Mouse (Mus musculus): ENCODE data around the gene Cinp.
"Not testable (repeated sequence)": the region's sequence is repeated elsewhere in the genome, so short reads cannot be mapped to it uniquely, and the experiment has no call there.

Gene Cinp

GRCm38 (mm10) chr12:110858681-110859080, 30.3 kb downstream of the Cinp start:
- not testable (repeated sequence) for DNase-seq

DNA sequence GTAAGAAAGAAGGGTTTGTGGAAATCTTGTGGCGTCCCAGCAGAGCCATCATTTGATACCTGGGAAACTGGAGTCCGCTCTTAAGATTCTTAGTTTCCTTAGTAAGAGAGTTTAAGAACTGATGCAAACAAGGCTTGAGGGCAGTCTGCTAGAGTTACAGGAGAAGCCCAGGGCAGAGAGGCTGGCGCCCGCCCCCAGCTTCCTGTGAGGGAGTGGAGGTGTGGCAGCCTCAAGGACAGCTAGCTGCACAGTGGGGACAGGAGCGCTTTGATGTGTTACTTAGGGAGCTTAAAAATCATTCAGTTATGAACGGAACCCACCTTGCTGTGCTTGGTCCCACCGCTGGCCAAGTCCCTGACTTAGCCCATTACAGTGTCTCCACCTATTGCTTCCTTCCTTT, 31.7 kb downstream of the Cinp start:
- no peak for DNase-seq

DNA sequence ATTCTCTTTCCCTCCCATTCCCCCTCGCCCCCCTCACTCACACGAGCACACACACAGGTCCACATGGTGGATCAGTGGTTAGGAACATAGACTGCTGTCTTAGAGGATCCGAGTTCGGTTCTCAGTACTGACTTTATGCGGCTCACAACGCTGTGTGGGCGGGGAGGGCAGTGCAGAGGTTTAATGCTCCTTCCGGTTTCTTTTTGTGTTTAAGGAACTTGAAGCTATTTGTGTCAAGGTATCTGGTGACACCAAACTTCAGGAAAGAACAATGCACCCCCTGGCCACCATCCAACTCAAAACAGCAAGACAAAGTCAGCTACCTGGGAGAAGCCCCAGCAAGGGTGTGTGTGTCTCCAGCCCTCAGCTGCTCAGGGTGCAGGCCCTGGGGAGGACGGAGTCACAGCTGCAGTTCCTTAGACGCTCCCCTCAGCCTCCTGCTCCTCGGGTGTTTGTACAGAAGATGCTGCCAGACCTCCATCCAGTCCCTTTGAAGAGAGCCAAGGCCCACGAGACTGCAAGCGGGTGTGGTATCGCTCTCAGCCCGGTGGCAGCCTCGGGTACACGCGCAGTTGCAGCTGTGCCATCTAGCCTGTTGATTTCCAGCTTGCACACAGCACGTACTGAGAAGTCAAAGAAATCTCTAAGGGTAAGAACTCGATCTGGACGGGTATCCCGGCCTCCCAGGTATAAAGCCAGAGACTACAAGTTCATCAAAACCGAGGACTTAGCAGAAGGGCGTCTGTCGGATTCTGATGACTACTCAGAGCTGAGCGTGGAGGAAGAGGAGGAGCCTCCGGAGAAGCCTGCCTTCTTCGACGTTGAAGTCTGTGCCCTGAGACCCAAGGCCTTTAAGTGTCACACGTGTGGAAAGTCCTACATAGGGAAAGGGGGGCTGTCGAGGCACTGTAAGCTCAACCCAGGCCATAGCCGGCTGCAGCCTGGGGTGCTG, 33.9 kb downstream of the Cinp start:
- no peak for DNase-seq

DNA sequence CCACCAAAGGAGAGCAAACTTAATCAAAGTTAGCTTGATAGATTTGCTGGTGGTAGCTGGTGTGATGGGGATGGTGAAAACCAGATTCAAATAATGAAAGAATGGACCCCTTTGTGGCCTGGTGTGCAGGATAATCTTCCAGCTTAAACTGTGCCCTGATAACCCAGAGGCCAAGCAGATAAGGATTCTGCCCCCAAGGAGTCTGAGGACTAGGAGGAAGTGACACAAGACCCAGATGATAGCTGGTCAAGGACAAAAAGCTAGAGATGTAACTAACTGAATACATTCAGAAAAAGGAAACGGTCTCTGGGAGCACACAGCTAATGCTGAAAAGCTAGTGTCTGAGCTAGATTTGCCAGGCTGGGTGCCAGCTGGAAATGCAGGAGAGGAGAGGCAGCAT, 37.0 kb downstream of the Cinp start:
- no peak for DNase-seq

DNA sequence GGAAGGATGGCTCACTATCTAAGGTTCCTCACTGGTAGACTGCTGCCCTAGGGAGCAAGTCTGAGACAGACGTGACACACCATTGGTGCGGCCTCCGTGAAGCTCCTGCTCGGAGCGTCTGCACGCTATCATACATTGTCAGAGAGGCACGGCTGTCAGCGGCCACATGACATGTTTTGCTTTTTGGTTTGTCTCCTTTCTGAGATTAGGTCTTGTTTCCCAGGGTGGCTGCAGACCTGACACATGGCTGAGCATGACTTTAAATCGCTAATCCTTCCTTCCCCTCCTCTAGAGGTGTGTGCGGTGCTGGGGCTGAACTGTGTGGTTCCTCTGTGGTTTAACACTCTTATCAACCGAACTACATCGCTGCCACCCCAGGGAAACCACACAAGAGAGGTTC, 37.5 kb downstream of the Cinp start:
- DNase-seq: no peak

DNA sequence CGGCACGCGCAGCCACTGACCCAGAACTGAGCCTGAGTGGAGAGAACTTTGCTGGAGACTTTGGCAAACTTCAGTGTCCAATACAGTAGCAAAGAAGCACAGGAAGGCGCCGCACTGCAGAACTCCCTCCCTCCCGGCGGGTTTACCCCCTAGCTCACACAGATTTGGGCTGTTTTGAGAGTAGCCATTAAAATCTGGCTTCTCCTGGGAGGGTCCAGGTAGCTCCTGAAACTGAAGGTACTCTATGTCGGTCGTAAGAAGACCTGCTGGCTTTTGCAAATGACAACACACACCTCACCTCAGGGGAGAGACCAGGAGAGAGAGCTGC, 38.1 kb downstream of the Cinp start:
- DNase-seq: no peak

GRCm38 (mm10) chr12:110850010-110850928, 38.7 kb downstream of the Cinp start, which contains the start of gene Zfp839:
Gene Zfp839, plus strand, starts transcription at chr12:110850253.
- peak; percentile 92 for DNase-seq

GRCm38 (mm10) chr12:110846191-110846765, 42.7 kb downstream of the Cinp start:
- DNase-seq: peak; percentile 9

DNA sequence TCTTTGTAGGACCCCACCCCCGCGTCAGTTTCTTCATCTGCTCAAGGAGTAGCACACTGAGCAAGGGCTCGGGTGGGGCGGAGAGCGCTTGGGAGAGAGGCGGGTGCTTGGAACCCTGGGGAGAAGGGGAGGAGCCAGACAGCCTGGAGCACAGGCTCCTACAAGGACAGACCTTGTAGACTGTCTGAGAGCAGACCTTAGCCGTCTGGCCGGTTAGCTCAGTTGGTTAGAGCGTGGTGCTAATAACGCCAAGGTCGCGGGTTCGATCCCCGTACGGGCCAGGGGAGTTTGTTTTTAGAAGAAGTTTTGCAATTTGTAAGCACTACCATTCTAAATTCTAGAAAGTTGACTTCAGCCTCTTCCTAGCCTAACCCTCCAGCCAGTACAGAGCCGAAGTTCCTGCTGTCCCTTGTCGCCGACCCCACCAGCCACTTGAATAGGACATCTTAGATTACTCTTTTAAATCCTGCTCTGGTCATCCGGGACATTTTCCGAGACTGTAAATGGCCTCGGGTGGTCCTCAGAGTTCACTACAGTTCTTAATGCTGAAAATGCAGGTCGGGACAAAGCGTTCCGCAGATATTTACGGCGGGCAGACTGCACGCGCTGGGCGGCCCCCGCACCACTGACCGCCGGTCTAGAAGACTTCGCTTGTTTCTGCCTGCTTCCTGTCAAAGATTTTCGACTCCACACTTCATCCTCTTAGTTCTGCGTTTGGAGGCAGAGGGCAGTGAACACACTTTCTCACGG, 43.6 kb downstream of the Cinp start:
- DNase-seq: peak; percentile 97

DNA sequence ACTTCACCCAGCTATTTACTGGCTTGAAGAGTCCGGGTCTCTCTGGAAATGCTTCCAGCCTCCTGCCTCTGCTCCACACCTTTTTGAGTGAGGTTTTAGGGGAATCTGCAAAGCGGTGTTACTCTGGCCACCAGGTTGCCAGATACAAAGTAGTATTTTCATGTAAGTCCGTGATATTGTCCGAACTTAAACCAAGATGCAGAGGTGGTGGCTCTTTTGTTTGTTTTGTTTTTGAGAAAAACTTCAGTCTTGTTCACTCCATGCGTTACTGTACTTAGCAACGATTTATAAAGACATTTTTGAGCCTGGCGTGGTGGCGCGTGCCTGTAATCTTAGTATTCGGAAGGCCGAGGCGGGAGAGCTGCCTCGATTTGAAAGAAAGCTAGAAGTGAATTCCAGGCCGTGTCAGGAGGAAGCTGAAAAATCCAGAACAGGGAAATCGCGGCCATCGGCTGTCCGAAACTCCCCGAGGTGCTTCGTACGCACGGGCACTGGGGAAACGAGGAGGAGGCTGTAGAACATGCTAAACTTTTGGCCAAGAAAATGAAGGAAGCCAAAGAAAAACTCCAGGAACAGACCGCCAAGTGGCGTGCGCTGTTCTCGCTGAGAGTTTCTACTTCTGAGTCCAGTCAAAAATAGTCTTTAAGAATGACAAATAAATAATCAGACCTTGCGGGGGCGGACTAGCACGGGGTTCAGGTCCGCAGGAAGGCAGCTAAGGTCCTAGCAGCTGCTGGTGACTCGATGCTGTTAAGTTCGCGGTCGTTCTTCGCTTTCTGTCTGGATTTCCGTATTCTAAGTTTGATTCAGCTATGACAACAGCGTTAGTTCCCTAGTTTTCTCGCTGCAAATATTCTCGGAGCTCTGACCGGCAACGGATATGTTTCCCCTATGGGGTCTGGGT, 44.5 kb downstream of the Cinp start:
- DNase-seq: peak; percentile 63

- DNase-seq: peak; percentile 92
Observed at GRCm38 (mm10) chr12:110843194-110844048, 45.5 kb downstream of the Cinp start.

GRCm38 (mm10) chr12:110841731-110842493, 47.0 kb downstream of the Cinp start:
- no peak for DNase-seq

DNA sequence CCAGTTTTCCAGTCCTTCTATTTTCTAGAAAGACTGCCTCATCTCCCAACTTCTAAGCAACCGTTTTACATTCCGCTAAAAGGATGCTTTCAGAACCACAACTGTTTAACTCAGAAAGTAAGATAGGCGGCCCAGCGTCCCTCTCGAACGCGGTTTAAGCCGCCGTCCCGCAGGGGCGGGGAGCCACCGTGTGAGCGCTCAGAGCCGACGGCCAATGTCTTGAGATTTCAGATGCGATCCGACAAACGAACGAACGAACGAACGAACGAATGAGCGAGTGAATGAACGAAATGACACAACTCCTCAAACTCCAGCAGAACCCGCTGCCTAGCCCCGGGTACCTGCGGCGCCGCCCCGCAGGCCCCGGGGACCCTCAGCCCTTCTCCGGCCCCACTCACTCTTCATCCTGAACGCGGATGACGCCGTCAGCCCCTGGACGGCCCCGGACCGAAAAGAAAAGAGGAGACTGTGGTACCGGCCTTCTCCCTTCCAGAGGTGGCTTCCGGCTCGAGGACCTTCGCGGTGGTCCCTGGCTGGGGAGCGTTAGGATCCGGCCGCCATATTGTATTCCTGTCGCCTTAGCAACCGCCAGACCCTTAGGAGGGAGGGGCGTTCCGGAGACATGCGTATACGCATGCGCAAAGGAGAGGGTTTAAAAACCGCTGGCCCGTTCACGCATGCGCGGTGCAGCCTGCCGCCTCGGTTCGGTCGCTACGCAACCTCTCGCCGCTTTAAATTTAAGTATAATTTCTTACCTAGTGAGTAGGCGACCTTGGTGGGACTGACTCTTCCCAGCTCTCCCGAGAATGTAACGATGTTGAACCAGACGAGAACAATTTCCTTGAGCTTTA, 48.4 kb downstream of the Cinp start, which contains the start of gene Mok:
Gene Mok, minus strand, starts transcription at position 592 of the 851 bp plus-strand sequence.
- DNase-seq: peak; percentile 96

DNA sequence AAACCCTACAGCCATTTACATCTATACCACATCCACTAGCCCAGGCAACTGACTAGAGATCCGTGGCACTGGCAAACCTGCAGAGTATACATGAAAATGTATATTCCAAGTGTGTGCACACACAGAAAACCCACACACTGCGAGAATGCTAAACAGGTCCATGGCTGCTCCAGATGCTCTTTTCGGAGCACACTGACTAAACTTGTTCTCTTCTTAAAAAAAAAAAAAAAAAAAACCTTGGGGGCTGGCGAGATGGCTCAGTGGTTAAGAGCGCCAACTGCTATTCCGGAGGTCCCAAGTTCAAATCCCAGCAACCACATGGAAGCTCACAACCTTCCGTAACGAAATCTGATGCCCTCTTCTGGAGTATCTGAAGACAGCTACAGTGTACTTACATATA, 51.1 kb downstream of the Cinp start:
- DNase-seq: no peak

GRCm38 (mm10) chr12:110837192-110837841, 51.6 kb downstream of the Cinp start:
- peak; percentile 51 for DNase-seq

DNA sequence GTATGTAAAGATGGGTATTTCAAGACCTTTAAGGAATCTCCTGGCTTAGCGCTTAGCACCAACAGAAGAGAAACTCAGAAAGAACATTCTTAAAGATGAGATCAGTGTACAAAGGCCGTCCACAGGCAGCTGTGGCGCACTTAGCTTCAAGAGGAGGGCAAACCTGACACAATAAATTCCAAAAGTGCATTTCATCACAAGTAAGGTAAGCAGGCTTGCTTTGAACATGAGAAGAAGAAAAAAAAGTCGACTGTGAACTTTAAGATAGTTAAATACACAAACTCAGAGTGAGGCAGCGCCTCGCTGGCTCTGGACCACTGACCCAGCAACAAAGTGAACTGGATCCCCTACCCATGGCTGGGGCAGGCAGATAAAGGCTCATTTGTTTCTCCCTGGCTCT, 52.2 kb downstream of the Cinp start:
- DNase-seq: no peak

DNA sequence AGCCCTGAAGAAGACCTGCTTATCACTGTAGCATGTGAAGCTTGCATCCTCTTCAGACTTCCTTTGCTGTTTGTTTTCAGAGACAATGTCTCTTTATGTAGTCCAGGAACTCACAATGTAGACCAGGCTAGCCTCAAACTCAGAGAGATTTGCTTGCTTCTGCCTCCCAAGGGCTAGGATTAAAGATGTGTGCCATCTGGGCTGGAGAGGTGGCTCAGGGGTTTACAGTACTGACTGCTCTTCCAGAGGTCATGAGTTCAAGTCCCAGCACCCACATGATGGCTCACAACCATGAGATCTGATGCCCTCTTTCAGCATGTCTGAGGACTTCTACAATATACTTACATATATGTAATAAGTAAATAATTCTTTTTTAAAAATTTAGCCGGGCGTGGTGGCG, 53.8 kb downstream of the Cinp start:
- no peak for DNase-seq

All from kidney, adult 18-20 months (tissue).